Mouse (Mus musculus) testis, adult 2 months (tissue): ENCODE measurements at regions not wholly inside any gene's neighbourhood (a gene's known extent, or its start where the extent isn't known, plus 50 kb on each side); places are given as distances from the start of the nearest gene placed in this dataset.

Source experiments
- H3K27ac ChIP-seq: fragments of 200-500 bp; 2 replicates; pipeline ENCODE4 v1.5.1; 2012; ENCODE audit warnings: low read depth, low read length; ENCODE audit not compliant: control insufficient read depth, insufficient read depth
- H3K27me3 ChIP-seq: fragments of 200-500 bp; 2 replicates; pipeline ENCODE4 v1.6.1; 2012; ENCODE audit warnings: mild to moderate bottlenecking, low read length, moderate library complexity; ENCODE audit not compliant: control insufficient read depth, insufficient read depth
- H3K36me3 ChIP-seq: fragments of 200-500 bp; 2 replicates; pipeline ENCODE4 v1.6.1; 2012; ENCODE audit warnings: mild to moderate bottlenecking, low read length; ENCODE audit not compliant: control insufficient read depth, insufficient read depth
- H3K4me1 ChIP-seq: fragments of 200-500 bp; 2 replicates; pipeline ENCODE4 v1.6.1; 2012; ENCODE audit warnings: low read length; ENCODE audit not compliant: control insufficient read depth, insufficient read depth
- H3K4me3 ChIP-seq: fragments of 200-500 bp; 2 replicates; pipeline ENCODE4 v1.5.1; 2012; ENCODE audit warnings: low read depth, mild to moderate bottlenecking, low read length, moderate library complexity, mixed read lengths; ENCODE audit not compliant: control insufficient read depth
- CTCF ChIP-seq: fragments of 200-500 bp; IDR thresholded peaks from 2 replicates; pipeline ENCODE4 v1.5.1; 2012; ENCODE audit warnings: low read depth, mild to moderate bottlenecking, inconsistent platforms, low read length, moderate library complexity; ENCODE audit not compliant: control insufficient read depth, insufficient read depth, insufficient replicate concordance
- POLR2A ChIP-seq: fragments of 200-500 bp; IDR thresholded peaks from 2 replicates; pipeline ENCODE4 v1.6.1; 2012; ENCODE audit warnings: low read depth, mild to moderate bottlenecking, inconsistent platforms, low read length, moderate library complexity; ENCODE audit not compliant: control insufficient read depth

DNA sequence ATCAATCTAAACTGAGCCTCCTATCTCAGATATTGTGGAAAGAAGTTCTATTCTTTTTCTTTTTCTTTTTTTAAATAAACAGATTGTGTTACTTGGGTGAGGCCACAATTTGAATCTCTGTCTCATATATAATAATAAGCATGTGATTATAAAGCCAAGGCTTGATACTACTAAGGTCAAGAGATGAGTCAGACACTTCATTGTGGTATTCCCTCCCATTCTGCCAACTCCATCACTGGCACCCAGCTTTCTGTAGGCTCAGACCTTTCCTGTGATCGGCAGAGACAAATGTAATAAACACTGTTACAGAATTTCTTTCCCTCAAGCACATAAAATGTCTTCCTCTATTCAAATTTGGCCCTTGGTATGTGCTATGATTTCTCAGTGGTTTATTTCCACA is 337.0 kb upstream of the Olfr161 start:
- Histone ChIP-seq H3K27ac (no peak overlapping the region), H3K4me3 (no peak overlapping the region), H3K27me3 (no peaks in the 10 kb centered on the region), H3K36me3 (no peaks in the 10 kb centered on the region), H3K4me1 (no peaks in the 10 kb centered on the region)
- TF ChIP-seq CTCF, result no peak

DNA sequence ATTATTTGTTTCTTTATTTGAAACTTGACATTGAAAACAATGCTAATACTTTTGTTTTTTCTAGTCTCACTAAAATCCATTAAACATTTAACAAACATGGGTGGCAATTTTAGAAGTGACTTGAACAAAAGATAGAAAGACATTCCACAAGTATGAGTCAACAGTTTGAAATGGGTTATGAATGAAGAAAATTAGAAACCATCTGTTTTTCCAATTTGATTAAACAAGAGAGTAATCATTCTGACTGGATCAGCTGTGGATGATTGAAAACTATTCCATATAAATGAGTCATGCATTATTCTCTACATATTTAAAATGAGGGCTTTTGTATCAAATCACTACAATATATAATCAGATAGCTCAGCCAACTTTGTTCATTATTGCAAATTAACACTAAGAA is 334.8 kb upstream of the Olfr161 start:
- H3K4me1 ChIP-seq, result no peaks in the 10 kb centered on the region
- no peak overlapping the region for H3K27ac ChIP-seq
- no peak overlapping the region for H3K4me3 ChIP-seq
- H3K27me3 ChIP-seq, result no peaks in the 10 kb centered on the region
- no peak for TF ChIP-seq POLR2A
- TF ChIP-seq CTCF, result no peak
- H3K36me3 ChIP-seq, result no peaks in the 10 kb centered on the region

DNA sequence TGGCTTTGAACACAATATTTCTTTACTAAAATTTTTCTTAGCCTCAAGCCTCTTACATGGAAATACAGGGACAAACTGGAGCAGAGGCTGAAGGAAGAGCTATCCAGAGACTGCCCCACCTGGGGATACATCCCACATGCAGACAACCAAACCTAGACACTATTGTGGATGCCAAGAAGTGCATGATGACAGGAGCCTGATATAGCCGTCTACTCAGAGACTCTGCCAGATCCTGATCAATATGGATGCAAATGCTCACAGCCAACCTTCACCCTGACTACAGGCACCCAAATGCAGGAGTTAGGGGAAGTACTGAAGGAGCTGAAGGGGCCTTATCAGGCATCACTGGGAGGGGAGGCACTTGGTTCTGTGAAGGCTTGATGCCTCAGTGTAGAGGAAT is 325.5 kb upstream of the Olfr161 start:
- H3K27me3 ChIP-seq, result no peaks in the 10 kb centered on the region
- no peak for TF ChIP-seq CTCF
- no peak for TF ChIP-seq POLR2A
- H3K4me3 ChIP-seq, result no peak overlapping the region
- no peak overlapping the region for H3K27ac ChIP-seq
- no peaks in the 10 kb centered on the region for H3K36me3 ChIP-seq
- no peaks in the 10 kb centered on the region for H3K4me1 ChIP-seq

DNA sequence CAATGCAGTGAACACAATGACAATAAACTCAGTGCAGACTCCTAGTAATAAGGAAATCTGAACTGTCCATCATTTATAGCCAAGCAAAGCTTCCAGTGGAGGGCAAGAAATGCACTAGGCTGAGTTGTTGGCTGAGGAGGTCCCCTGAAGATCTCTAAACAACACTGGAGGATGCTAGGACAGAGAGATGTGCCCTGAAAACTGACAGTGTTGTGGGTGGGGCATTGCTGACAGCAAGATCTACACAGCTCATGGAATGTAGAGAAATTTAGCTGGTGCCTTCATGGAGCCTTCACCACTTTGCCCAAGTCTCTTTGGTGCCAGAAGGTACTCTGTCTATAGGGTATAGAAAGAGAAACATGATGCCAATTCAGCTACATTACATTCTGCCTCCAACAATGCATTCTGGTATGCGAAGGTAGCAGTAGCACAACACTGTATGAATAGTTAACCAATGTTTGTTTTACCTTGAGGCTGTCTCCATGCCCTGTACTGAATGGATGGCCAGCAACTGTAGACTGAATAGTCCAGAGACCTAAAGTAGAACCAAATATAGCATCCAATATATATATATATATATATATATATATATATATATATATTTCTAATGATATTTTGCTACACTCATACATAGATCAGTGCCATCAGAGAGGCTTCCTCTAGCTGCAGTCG is 318.9 kb upstream of the Olfr161 start:
- Histone ChIP-seq H3K4me3 (no peak overlapping the region), H3K27ac (no peak overlapping the region), H3K27me3 (no peaks in the 10 kb centered on the region), H3K4me1 (no peaks in the 10 kb centered on the region), H3K36me3 (no peaks in the 10 kb centered on the region)
- no peak for TF ChIP-seq POLR2A
- no peak for TF ChIP-seq CTCF

DNA sequence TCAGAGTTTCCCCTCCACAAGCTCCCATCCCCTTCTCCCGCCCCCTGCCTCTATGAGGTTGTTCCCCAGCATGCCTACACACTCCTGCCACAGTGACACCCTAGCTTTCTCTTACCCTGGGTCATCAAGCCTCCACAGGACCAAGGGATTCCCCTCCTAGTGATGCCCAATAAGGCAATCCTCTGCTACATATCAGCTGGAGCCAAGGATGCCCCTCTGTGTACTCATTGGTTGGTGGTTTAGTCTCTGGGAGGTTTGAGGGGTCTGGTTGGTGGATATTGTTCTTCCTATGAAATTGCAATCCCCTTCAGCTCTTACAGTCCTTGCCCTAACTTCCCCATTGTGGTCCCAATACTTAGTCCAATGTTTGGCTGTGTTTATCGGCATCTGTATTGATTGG is 317.4 kb upstream of the Olfr161 start:
- Histone ChIP-seq H3K4me1 (no peaks in the 10 kb centered on the region), H3K4me3 (no peak overlapping the region), H3K27ac (no peak overlapping the region), H3K27me3 (no peaks in the 10 kb centered on the region), H3K36me3 (no peaks in the 10 kb centered on the region)
- TF ChIP-seq CTCF (no peak), POLR2A (no peak)
